Mouse (Mus musculus) testis, adult 2 months (tissue): ENCODE measurements around the gene Cyp2j13.

Source experiments
- CTCF ChIP-seq: fragments of 200-500 bp; IDR thresholded peaks from 2 replicates; pipeline ENCODE4 v1.5.1; 2012; ENCODE audit warnings: low read depth, mild to moderate bottlenecking, inconsistent platforms, low read length, moderate library complexity; ENCODE audit not compliant: control insufficient read depth, insufficient read depth, insufficient replicate concordance
- POLR2A ChIP-seq: fragments of 200-500 bp; IDR thresholded peaks from 2 replicates; pipeline ENCODE4 v1.6.1; 2012; ENCODE audit warnings: low read depth, mild to moderate bottlenecking, inconsistent platforms, low read length, moderate library complexity; ENCODE audit not compliant: control insufficient read depth

DNA sequence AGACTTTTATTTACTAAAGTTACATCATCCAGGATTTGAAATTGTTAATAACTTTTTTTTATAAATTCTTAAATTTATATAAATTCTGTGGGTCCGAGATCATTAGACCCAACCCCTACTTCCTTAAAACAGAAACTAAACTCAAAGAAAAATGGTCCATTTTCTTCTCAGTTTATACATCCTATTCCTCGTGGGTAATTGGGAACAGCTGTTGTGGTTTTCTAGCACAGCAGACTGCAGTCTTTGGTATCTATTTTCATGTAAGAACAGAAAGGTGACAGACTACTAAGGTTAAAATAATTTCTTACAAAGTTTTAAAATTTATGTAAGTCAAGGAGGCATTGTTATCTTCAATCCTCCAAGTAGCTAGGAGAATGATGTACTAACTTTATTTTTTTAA lies 19.5 kb upstream of the Cyp2j13 start:
- TF ChIP-seq CTCF, result no peak
- TF ChIP-seq POLR2A, result no peak
